Mouse (Mus musculus): ENCODE results near the gene 2310061I04Rik.

GRCm38 (mm10) chr17:35917143-35917462 lies 19.9 kb upstream of the 2310061I04Rik start:
- TF ChIP-seq GATA1 (IDR thresholded peaks at IDR 0.05; ENCODE audit: borderline replicate concordance, low read length) (no peak), CTCF (IDR thresholded peaks at IDR 0.05; ENCODE audit: low read depth, low read length) (no peak)

All from G1E (cell line).